Mouse (Mus musculus): Measurements from ENCODE around the gene Bach2.

DNA sequence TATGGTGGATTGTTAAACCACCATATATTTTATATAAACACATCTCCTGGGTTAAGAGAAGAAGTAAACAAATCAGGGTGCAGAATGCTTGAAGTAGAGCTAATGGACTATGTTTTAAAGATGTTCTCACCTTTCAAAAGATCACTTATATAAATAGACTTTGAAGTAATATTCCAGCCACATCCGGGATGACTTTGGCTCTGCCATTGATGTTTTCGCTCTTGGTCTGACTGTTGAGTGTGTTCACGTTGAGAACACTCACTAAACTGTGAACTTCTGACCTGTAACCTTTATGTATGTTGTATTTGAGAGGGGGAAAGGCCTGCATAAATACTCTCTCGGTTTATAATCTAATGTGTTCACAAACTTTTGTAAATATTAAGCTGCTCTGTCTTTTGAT is 20.2 kb upstream of the Bach2 start:
- TF ChIP-seq CTCF (IDR thresholded peaks at IDR 0.05; ENCODE audit: low read depth) (no peak), EP300 (IDR thresholded peaks at IDR 0.05; ENCODE audit: low read depth) (no peak)

All from heart, postnatal 0 days (tissue).